Mouse (Mus musculus) monocyte, adult 5-6 weeks (primary cell): ENCODE measurements around the gene Erc1. TPM values are rescaled to one million over a fixed set of nuclear protein-coding genes. Genes with fewer than 3 reads are reported as not detected.

Source experiments
- ATAC-seq: fragments of 153-309, 156-312 bp; replicated peaks from 2 replicates; pipeline ENCODE4 v1.8.0; 2017; ENCODE audit warnings: mild to moderate bottlenecking; ENCODE audit not compliant: low TSS enrichment, insufficient number of reproducible peaks, severe bottlenecking, poor library complexity, low FRiP score
- total RNA-seq: library from RNA; stranded (forward); fragments of 200-1000, 200-491, 200-594 nt; gene quantifications from 3 replicates; pipeline ENCODE4 v1.2.3, GENCODE M21; 2017

Gene Erc1
- total RNA-seq, 1 experiment from 2014 or later = 6.7 TPM

- ATAC-seq = no peak
Observed at GRCm38 (mm10) chr6:119643880-119644460, 204.0 kb downstream of the Erc1 start.

GRCm38 (mm10) chr6:119643178-119643728 is 204.7 kb downstream of the Erc1 start:
- ATAC-seq = no peak

GRCm38 (mm10) chr6:119642718-119643117 is 205.2 kb downstream of the Erc1 start:
- no peak for ATAC-seq

- no peak for ATAC-seq
Observed at GRCm38 (mm10) chr6:119635629-119636028, 212.3 kb downstream of the Erc1 start.

- no peak for ATAC-seq
Observed at GRCm38 (mm10) chr6:119630622-119631021, 217.3 kb downstream of the Erc1 start.

GRCm38 (mm10) chr6:119601379-119601778 is 246.6 kb downstream of the Erc1 start:
- ATAC-seq = no peak

GRCm38 (mm10) chr6:119595440-119595839 is 252.5 kb downstream of the Erc1 start:
- ATAC-seq = no peak

GRCm38 (mm10) chr6:119590872-119591271 is 257.1 kb downstream of the Erc1 start:
- ATAC-seq = no peak

- ATAC-seq = no peak
Observed at GRCm38 (mm10) chr6:119587897-119588296, 260.1 kb downstream of the Erc1 start.

- ATAC-seq = no peak
Observed at GRCm38 (mm10) chr6:119587454-119587853, 260.5 kb downstream of the Erc1 start.

GRCm38 (mm10) chr6:119585652-119586375 is 262.2 kb downstream of the Erc1 start:
- ATAC-seq = no peak

GRCm38 (mm10) chr6:119584061-119584460 is 263.9 kb downstream of the Erc1 start:
- no peak for ATAC-seq

- ATAC-seq = no peak
Observed at GRCm38 (mm10) chr6:119583165-119583564, 264.8 kb downstream of the Erc1 start.

- ATAC-seq = no peak
Observed at GRCm38 (mm10) chr6:119576706-119577105, 271.3 kb downstream of the Erc1 start.

- ATAC-seq = no peak
Observed at GRCm38 (mm10) chr6:119575331-119575730, 272.6 kb downstream of the Erc1 start.

GRCm38 (mm10) chr6:119572296-119572695 is 275.7 kb downstream of the Erc1 start:
- no peak for ATAC-seq

GRCm38 (mm10) chr6:119570797-119571196 is 277.2 kb downstream of the Erc1 start:
- ATAC-seq = no peak

- ATAC-seq = no peak
Observed at GRCm38 (mm10) chr6:119568339-119568738, 279.6 kb downstream of the Erc1 start.

GRCm38 (mm10) chr6:119565451-119566379 is 282.3 kb downstream of the Erc1 start:
- no peak for ATAC-seq
